ENCODE assay signal across 8 mouse cellular contexts in genomic region chr11:103016930-103017329, GRCm38 (mm10). TPM values are rescaled to one million over a fixed set of nuclear protein-coding genes. Genes with fewer than 3 reads are reported as not detected.
DNase-seq lines count a peak whose midpoint lies in the region; ATAC-seq and TF ChIP-seq lines count a peak whose summit lies in the region.

No protein-coding gene starts in this region.

- peak overlapping the region; percentile 14; the same call in 1 of the 2 replicates for H3K27ac ChIP-seq in CH12.LX (ENCODE audit: insufficient read depth, low read depth)
- H3K27ac ChIP-seq in forebrain, embryonic 12.5 days = peak overlapping the region; percentile 94
- peak overlapping the region; percentile 85 for H3K27ac ChIP-seq in liver, postnatal 0 days (ENCODE audit: low read depth)
- H3K27ac ChIP-seq in neural tube, embryonic 14.5 days (ENCODE audit: low read depth, low read length) = peak overlapping the region; percentile 91

- peak overlapping the region; percentile 17; the same call in 1 of the 2 replicates for H3K4me2 ChIP-seq in CH12.LX (ENCODE audit: insufficient read depth, low read depth, poor library complexity, severe bottlenecking)
- peak overlapping the region; percentile 81 for H3K4me2 ChIP-seq in forebrain, embryonic 12.5 days
- peak overlapping the region; percentile 82 for H3K4me2 ChIP-seq in liver, postnatal 0 days (ENCODE audit: low read depth, low read length)
- peak overlapping the region; percentile 68 for H3K4me2 ChIP-seq in neural tube, embryonic 14.5 days (ENCODE audit: low read depth, low read length)

- ATAC-seq in forebrain, embryonic 12.5 days (ENCODE audit: low FRiP score) = peak; percentile 99
- ATAC-seq in liver, postnatal 0 days = peak; percentile 99
- peak; percentile 97 for ATAC-seq in neural tube, embryonic 14.5 days (ENCODE audit: low read depth)

- intact Hi-C loops in heart, postnatal 10 days (cut with DNase I) = no loop called here

- in situ Hi-C loops in CH12.LX (cut with MboI; ENCODE audit: low pct_ligation_motif_present, low pct_unique_long_range_greater_than_20kb, low sequenced_read_pairs) = no loop called here

- H3K9ac ChIP-seq in CH12.LX (ENCODE audit: insufficient read depth, low read depth) = peak overlapping the region; percentile 87
- H3K9ac ChIP-seq in forebrain, embryonic 12.5 days = peak overlapping the region; percentile 81
- H3K9ac ChIP-seq in liver, postnatal 0 days (replicated peaks) = peak overlapping the region; percentile 81
- H3K9ac ChIP-seq in neural tube, embryonic 14.5 days (replicated peaks; ENCODE audit: low read depth, low read length) = peak overlapping the region; percentile 88

- H3K4me1 ChIP-seq in CH12.LX (ENCODE audit: control insufficient read depth in 1 of 2, insufficient read depth in 2 of 2) = peaks cover 11 to 16% of the 10 kb centered on the region in 2 experiments
- peaks cover 18% of the 10 kb centered on the region for H3K4me1 ChIP-seq in forebrain, embryonic 12.5 days
- peaks cover 13% of the 10 kb centered on the region for H3K4me1 ChIP-seq in liver, postnatal 0 days (ENCODE audit: insufficient read depth)
- H3K4me1 ChIP-seq in neural tube, embryonic 14.5 days (ENCODE audit: control insufficient read depth, insufficient read depth, low read length) = peaks cover 10% of the 10 kb centered on the region

- dilution Hi-C loops in CH12.LX (cut with MboI; ENCODE audit: extremely low pct_ligation_motif_present, extremely low pct_unique_long_range_greater_than_20kb, low sequenced_read_pairs) = no loop called here

- WGBS in forebrain, embryonic 12.5 days = under 1% methylated on average over 30 of the region's 41 CpGs
- WGBS in large intestine, adult 2 months = under 1% methylated on average over 40 of the region's 41 CpGs
- WGBS in liver, postnatal 0 days (ENCODE audit: insufficient replicate concordance) = 3% methylated on average over 40 of the region's 41 CpGs
- WGBS in neural tube, embryonic 14.5 days = under 1% methylated on average over 37 of the region's 41 CpGs

- TF ChIP-seq POLR2A in CH12.LX (IDR thresholded peaks at IDR 0.05; ENCODE audit: low read depth, low read length) = peak; percentile 94

- TF ChIP-seq CTCF in CH12.LX (conservative IDR thresholded peaks at IDR 0.05 in 1 of 2, IDR thresholded peaks at IDR 0.05 in 1 of 2; ENCODE audit: low read depth in 2 of 2, low read length in 2 of 2) = no peak
- TF ChIP-seq CTCF in liver, postnatal 0 days (IDR thresholded peaks at IDR 0.05; ENCODE audit: low read depth) = no peak

- H3K4me3 ChIP-seq in CH12.LX (replicated peaks in 1 of 3; ENCODE audit: low read depth in 2 of 3, low read length in 2 of 3, poor library complexity in 1 of 3) = peak overlapping the region; percentile 71 to 100 (median 78)
- peak overlapping the region; percentile 66 for H3K4me3 ChIP-seq in forebrain, embryonic 12.5 days (replicated peaks)
- peak overlapping the region; percentile 74 for H3K4me3 ChIP-seq in liver, postnatal 0 days (ENCODE audit: low read depth, low read length)
- peak overlapping the region; percentile 81 for H3K4me3 ChIP-seq in neural tube, embryonic 14.5 days (ENCODE audit: low read depth, low read length)

- H3K36me3 ChIP-seq in CH12.LX (replicated peaks in 1 of 2; ENCODE audit: control insufficient read depth in 1 of 2, insufficient read depth in 1 of 2, low read length in 1 of 2) = peaks cover 28 to 54% of the 10 kb centered on the region in 2 experiments
- H3K36me3 ChIP-seq in forebrain, embryonic 12.5 days (replicated peaks) = peaks cover 22% of the 10 kb centered on the region
- peaks cover 5% of the 10 kb centered on the region; the same call in 1 of the 2 replicates for H3K36me3 ChIP-seq in liver, postnatal 0 days (replicated peaks; ENCODE audit: insufficient read depth, low read length)
- no peaks in the 10 kb centered on the region for H3K36me3 ChIP-seq in neural tube, embryonic 14.5 days (ENCODE audit: control insufficient read depth, insufficient read depth, low read length)

- no peak for TF ChIP-seq EP300 in CH12.LX (IDR thresholded peaks at IDR 0.05; ENCODE audit: low read length)
- TF ChIP-seq EP300 in liver, postnatal 0 days (IDR thresholded peaks at IDR 0.05; ENCODE audit: low read depth) = no peak

- peak; percentile 97 for DNase-seq in CH12.LX (ENCODE audit: extremely low read depth)
- peak; percentile 93 for DNase-seq in c-Kit-positive CD71-positive TER-119-negative erythroid progenitor cells, embryonic 14.5 days (ENCODE audit: low read depth)
- peak; percentile 98 to 99 for DNase-seq in heart, postnatal 10 days
- peak; percentile 82 for DNase-seq in large intestine, adult 2 months (ENCODE audit: low read depth, low spot score)
- DNase-seq in liver, postnatal 0 days = peak; percentile 99
- peak; percentile 100 for DNase-seq in testis, postnatal 10 days (ENCODE audit: low spot score)

- no peaks in the 10 kb centered on the region for H3K27me3 ChIP-seq in CH12.LX (replicated peaks)
- H3K27me3 ChIP-seq in forebrain, embryonic 12.5 days = no peaks in the 10 kb centered on the region
- no peaks in the 10 kb centered on the region for H3K27me3 ChIP-seq in liver, postnatal 0 days (ENCODE audit: insufficient read depth, low read length)
- H3K27me3 ChIP-seq in neural tube, embryonic 14.5 days (ENCODE audit: control insufficient read depth, insufficient read depth, low read length) = no peaks in the 10 kb centered on the region

- TF ChIP-seq RAD21 in CH12.LX (IDR thresholded peaks at IDR 0.05; ENCODE audit: low read depth, low read length) = no peak

- peaks cover 25% of the 10 kb centered on the region for H3K79me2 ChIP-seq in CH12.LX (replicated peaks; ENCODE audit: control insufficient read depth, extremely low read depth, insufficient read depth, poor library complexity, severe bottlenecking)

- H3K9me3 ChIP-seq in CH12.LX (replicated peaks; ENCODE audit: low read length) = no peaks in the 10 kb centered on the region
- H3K9me3 ChIP-seq in forebrain, embryonic 12.5 days = no peaks in the 10 kb centered on the region
- H3K9me3 ChIP-seq in liver, postnatal 0 days (ENCODE audit: low read length) = no peaks in the 10 kb centered on the region
- no peaks in the 10 kb centered on the region for H3K9me3 ChIP-seq in neural tube, embryonic 14.5 days (ENCODE audit: control insufficient read depth, low read length)

TF ChIP-seq in CH12.LX, 34 proteins besides CTCF, POLR2A, EP300 and RAD21 (continues in another document):
- TF ChIP-seq CHD2 (IDR thresholded peaks at IDR 0.05; ENCODE audit: low read length) (peak; percentile 89), TCF12 (IDR thresholded peaks at IDR 0.05; ENCODE audit: low read depth, low read length) (peak; percentile 94), MAFK (IDR thresholded peaks at IDR 0.05; ENCODE audit: insufficient replicate concordance, low read length) (0 out of 2 replicates have a peak, but pooled peaks have one; percentile 12), ZC3H11A (IDR thresholded peaks at IDR 0.05; ENCODE audit: low read depth, low read length) (no peak), E2F4 (IDR thresholded peaks at IDR 0.05; ENCODE audit: insufficient replicate concordance, low read depth, low read length) (0 out of 2 replicates have a peak, but pooled peaks have one; percentile 11), MEF2A (IDR thresholded peaks at IDR 0.05; ENCODE audit: borderline replicate concordance, low read depth, low read length) (peak; percentile 69), CHD1 (IDR thresholded peaks at IDR 0.05; ENCODE audit: low read depth, low read length) (no peak), GABPA (IDR thresholded peaks at IDR 0.05; ENCODE audit: insufficient replicate concordance, low read depth, low read length) (no peak; the same call in 1 of the 2 replicates), PAX5 (IDR thresholded peaks at IDR 0.05; ENCODE audit: low read length) (no peak), JUN (IDR thresholded peaks at IDR 0.05; ENCODE audit: insufficient read depth, low read depth, low read length) (no peak), UBTF (IDR thresholded peaks at IDR 0.05; ENCODE audit: low read depth, low read length) (peak; percentile 91), IRF4 (IDR thresholded peaks at IDR 0.05; ENCODE audit: low read depth, low read length) (peak; percentile 64; the same call in 1 of the 2 replicates), BHLHE40 (IDR thresholded peaks at IDR 0.05; ENCODE audit: low read depth, low read length) (peak; percentile 96), USF1 (IDR thresholded peaks at IDR 0.05; ENCODE audit: low read depth, low read length) (peak; percentile 28; the same call in 1 of the 2 replicates), NRF1 (IDR thresholded peaks at IDR 0.05; ENCODE audit: low read depth, low read length) (peak; percentile 46; the same call in 1 of the 2 replicates), POLR2AphosphoS2 (IDR thresholded peaks at IDR 0.05; ENCODE audit: low read depth, low read length) (peak; percentile 96), ELF1 (IDR thresholded peaks at IDR 0.05; ENCODE audit: low read depth, low read length) (peak; percentile 87), ZNF384 (IDR thresholded peaks at IDR 0.05; ENCODE audit: low read depth, low read length) (peak; percentile 78), TBP (conservative IDR thresholded peaks at IDR 0.05; ENCODE audit: low read depth, low read length) (no peak), SMC3 (IDR thresholded peaks at IDR 0.05; ENCODE audit: low read depth, low read length) (no peak), MAZ (IDR thresholded peaks at IDR 0.05; ENCODE audit: low read depth, low read length) (peak; percentile 86), USF2 (conservative IDR thresholded peaks at IDR 0.05; ENCODE audit: low read depth, low read length) (no peak)

RNA-seq across cellular contexts. Expression of gene Nmt1, which starts 11.1 kb away (rescaled TPM):
- 84.5 and 93.2 TPM in 2 replicates for total RNA-seq in CH12.LX (2012; rRNA removed)
- 108 and 115 TPM in 2 replicates for total RNA-seq in CH12.LX (2014; rRNA removed)
- 205 and 208 TPM in 2 replicates for polyA plus RNA-seq in CH12.LX (2012; ENCODE audit: insufficient read length, low read depth)
- 49.0 and 56.2 TPM in 2 replicates for polyA plus RNA-seq in forebrain, embryonic 12.5 days (2016; fragmentation: Nextera tagmentation; extraction: Ambion mirVana)
- 10 to 100 TPM; 61.4 to 63.2 TPM for total RNA-seq in heart, postnatal 10 days (2021)
- polyA plus RNA-seq in large intestine, adult 2 months (2012; rRNA removed) = 50.0 and 70.7 TPM in 2 replicates
- polyA plus RNA-seq in liver, postnatal 0 days (2015; fragmentation: Nextera tagmentation; extraction: Ambion mirVana) = 37.5 and 37.7 TPM in 2 replicates
- polyA plus RNA-seq in neural tube, embryonic 14.5 days (2014; fragmentation: Nextera tagmentation; extraction: Ambion mirVana) = 27.9 and 35.5 TPM in 2 replicates

RNA-seq across cellular contexts. Expression of gene Dcakd, which starts 11.2 kb away (rescaled TPM):
- total RNA-seq in CH12.LX (2012; rRNA removed) (22.4 and 24.0 TPM in 2 replicates), CH12.LX (2014; rRNA removed) (7.8 and 8.8 TPM in 2 replicates)
- polyA plus RNA-seq in CH12.LX (2012; ENCODE audit: insufficient read length, low read depth) = 74.1 and 89.0 TPM in 2 replicates
- polyA plus RNA-seq in forebrain, embryonic 12.5 days (2016; fragmentation: Nextera tagmentation; extraction: Ambion mirVana) = 190 and 210 TPM in 2 replicates
- 10 to 100 TPM; 62.5 to 70.5 TPM for total RNA-seq in heart, postnatal 10 days (2021)
- polyA plus RNA-seq in large intestine, adult 2 months (2012; rRNA removed) = 36.2 and 36.9 TPM in 2 replicates
- 32.3 and 32.5 TPM in 2 replicates for polyA plus RNA-seq in liver, postnatal 0 days (2015; fragmentation: Nextera tagmentation; extraction: Ambion mirVana)
- 178 and 193 TPM in 2 replicates for polyA plus RNA-seq in neural tube, embryonic 14.5 days (2014; fragmentation: Nextera tagmentation; extraction: Ambion mirVana)

Comparison
In these comparisons a context has a peak if more than half of its experiments do, and no peak if none do; other contexts are left out.
1. Peak in every context shown above with its lines: DNase-seq, ATAC-seq, H3K4me3 ChIP-seq and H3K27ac ChIP-seq.
2. H3K27ac ChIP-seq: peak in every context shown above with its lines; median percentile 94 in forebrain, embryonic 12.5 days; 91 in neural tube, embryonic 14.5 days; 85 in liver, postnatal 0 days; 14 in CH12.LX.
3. H3K4me2 ChIP-seq: peak in every context shown above with its lines; median percentile 82 in liver, postnatal 0 days; 81 in forebrain, embryonic 12.5 days; 68 in neural tube, embryonic 14.5 days; 17 in CH12.LX.